Mouse (Mus musculus) brown adipose tissue, adult 24 weeks (tissue): ENCODE results near the gene Peak1. TPM values are rescaled to one million over a fixed set of nuclear protein-coding genes. Genes with fewer than 3 reads are reported as not detected.

Experiments used
- H3K27ac ChIP-seq: fragments of 200-500 bp; replicated peaks from 2 replicates; pipeline ENCODE4 v1.5.1; 2012; ENCODE audit warnings: low read depth, mild to moderate bottlenecking, low read length
- H3K4me1 ChIP-seq: fragments of 200-500 bp; 2 replicates; pipeline ENCODE4 v1.6.1; 2012; ENCODE audit warnings: low read length, mixed read lengths; ENCODE audit not compliant: control insufficient read depth, insufficient read depth, insufficient read length
- H3K4me3 ChIP-seq: fragments of 200-500 bp; 2 replicates; pipeline ENCODE4 v1.5.1; 2012; ENCODE audit warnings: low read depth, mild to moderate bottlenecking, low read length, moderate library complexity; ENCODE audit not compliant: insufficient read depth
- polyA plus RNA-seq: library from polyadenylated mRNA; stranded (reverse); fragments of >200 nt; gene quantifications from 2 replicates; pipeline ENCODE4 v1.2.4, GENCODE M21; 2012; ENCODE audit not compliant: missing spikeins, insufficient read depth, insufficient read length

The Peak1 gene
- polyA plus RNA-seq, 1 experiment = 9.6 TPM

DNA sequence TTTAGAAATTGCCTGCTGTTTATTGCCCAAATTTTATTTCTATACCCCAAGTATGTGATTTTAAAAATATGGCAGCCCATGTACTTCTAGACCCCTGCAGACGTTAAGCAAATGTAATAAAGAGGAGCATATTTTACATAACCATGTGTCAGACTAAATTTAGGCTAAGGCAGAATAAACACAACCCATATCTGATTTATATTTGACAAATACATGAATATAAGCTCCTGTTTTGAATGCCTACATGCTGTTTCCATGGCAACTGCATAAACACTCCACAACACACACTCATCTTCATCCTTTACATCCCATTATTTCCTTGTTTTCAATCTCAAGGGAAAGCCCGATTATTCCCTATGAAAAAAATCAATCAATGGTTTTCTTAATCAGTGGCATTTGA lies 108.8 kb downstream of the Peak1 start:
- H3K27ac ChIP-seq = no peak overlapping the region
- H3K4me3 ChIP-seq = no peak overlapping the region
- H3K4me1 ChIP-seq = peaks cover 2% of the 10 kb centered on the region; the same call in 1 of the 2 replicates

DNA sequence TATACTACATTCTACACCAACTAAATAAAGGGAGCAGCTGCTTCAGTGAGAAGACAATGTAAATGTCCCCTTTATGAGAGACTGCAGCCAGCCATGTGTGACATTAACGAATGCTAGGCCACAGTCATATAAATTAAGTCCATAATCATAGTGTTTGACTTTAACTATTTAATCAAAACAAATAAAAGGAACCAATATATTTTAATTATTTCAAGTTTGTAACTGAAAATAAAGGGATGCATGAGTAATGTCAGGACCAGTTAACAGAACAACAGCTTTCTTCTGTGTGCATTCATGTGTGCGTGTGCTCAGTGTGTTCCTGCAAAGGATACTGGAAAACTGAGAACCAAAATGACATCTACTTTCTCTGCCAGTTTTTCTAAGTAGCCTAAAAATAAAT lies 113.3 kb downstream of the Peak1 start:
- H3K27ac ChIP-seq = no peak overlapping the region
- H3K4me1 ChIP-seq = peaks cover 6% of the 10 kb centered on the region; the same call in 1 of the 2 replicates
- no peak overlapping the region for H3K4me3 ChIP-seq

DNA sequence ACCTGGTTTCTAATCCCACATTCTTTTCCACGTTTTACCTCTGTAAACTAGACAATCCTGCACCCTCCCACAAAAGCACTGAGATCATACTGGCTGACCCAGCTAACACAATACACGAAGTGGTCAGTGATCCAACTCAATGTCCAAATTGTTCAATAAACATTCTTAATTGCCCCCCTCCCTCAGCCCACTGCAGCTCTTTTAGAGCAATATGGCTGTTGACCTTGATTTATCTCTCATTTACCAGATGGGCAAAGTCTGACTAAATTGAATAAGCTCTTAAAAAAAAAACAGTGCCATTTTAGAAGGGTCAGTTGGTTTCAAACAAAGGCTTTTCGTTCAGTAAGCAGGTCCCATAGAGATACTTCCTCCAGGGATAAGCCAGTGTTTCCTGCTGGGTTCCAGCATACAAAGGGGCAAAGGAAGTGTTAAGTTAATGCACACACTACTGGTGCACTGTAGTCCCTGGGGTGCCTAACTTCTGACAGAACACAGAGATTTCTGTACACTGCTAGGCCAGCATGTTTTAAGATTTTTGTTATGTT lies 114.9 kb downstream of the Peak1 start:
- Histone ChIP-seq H3K4me1 (peaks cover 6% of the 10 kb centered on the region; the same call in 1 of the 2 replicates), H3K27ac (peak overlapping the region; percentile 27; the same call in 1 of the 2 replicates)

DNA sequence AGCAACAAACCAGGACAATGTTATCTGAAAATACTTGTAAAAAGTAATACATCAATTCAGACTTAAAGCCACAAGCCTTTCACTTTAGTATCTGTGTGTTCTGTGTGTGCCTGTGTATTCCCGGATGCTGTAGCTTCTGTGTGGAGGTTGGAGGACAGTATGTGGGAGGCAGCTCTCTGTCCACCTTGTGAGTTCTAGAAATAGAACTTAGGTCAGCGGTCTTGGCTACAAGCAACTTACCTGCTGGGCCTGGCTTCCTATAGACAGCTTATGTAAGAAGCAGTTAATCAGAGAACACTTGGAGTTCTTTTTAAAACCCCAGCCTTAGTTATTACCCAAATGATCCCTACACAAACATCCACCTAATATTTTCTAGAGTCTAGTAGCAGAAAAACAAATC lies 127.8 kb downstream of the Peak1 start:
- Histone ChIP-seq H3K4me3 (no peak overlapping the region), H3K4me1 (no peaks in the 10 kb centered on the region), H3K27ac (no peak overlapping the region)

More for the DNA sequence above, 114.9 kb downstream of the Peak1 start:
- H3K4me3 ChIP-seq = no peak overlapping the region

DNA sequence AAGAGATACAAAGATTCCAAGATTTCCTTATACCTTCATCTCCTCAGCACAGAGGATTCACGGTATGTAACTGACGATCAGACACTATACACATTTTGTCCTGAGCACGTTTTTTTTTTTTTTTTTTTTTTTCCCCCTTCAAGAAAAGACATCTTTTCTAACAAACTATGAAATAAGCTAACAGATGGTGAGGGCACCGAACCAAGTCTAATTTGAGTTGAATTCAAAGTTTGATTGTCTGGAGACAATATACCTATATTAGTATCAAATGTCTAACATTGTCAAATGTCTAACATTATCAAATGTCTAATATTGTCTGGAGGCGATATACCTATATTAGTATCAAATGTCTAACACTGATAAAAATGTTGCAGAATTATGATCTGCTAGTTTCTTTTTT lies 135.4 kb downstream of the Peak1 start:
- H3K27ac ChIP-seq = no peak overlapping the region
- H3K4me1 ChIP-seq = no peaks in the 10 kb centered on the region
- H3K4me3 ChIP-seq = no peak overlapping the region

DNA sequence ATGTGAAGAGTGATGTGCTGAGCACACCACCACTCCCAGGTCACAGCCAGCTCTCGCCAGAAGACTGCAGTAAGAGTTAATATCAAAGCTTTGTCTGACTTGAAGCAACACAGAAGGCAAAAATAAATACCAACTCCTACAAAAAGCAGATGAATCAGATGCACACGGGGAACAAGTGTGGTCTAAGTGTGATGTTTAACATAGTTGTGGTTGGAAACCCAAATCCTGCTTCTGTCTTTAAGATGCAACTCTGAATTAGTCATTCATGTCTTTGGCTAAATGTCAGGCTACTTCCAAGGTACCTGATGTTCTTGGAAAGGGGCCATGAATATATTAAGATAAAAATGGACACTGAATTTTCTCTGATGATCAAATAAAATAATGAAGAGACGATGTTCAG lies 144.3 kb downstream of the Peak1 start:
- no peak overlapping the region for H3K27ac ChIP-seq
- no peaks in the 10 kb centered on the region for H3K4me1 ChIP-seq
- no peak overlapping the region for H3K4me3 ChIP-seq

DNA sequence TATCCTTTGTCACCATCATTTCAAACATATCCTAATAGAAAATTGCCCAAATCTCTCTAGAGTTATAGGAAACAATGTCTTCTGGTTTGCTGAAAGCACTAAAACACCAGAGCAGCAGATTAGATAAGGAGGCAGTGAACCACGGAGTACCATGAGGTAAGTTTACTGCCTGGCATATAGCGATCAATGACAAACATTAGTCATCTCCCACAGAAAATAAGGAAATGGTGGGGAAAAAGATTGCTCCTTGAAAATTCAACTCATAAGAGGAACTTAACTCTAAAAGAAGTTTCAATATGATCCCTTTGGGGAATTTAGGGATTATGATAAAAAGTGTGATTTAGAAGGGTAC lies 145.6 kb downstream of the Peak1 start:
- H3K4me1 ChIP-seq = 0 out of 2 replicates have a peak, but pooled peaks cover 2% of the 10 kb centered on the region

DNA sequence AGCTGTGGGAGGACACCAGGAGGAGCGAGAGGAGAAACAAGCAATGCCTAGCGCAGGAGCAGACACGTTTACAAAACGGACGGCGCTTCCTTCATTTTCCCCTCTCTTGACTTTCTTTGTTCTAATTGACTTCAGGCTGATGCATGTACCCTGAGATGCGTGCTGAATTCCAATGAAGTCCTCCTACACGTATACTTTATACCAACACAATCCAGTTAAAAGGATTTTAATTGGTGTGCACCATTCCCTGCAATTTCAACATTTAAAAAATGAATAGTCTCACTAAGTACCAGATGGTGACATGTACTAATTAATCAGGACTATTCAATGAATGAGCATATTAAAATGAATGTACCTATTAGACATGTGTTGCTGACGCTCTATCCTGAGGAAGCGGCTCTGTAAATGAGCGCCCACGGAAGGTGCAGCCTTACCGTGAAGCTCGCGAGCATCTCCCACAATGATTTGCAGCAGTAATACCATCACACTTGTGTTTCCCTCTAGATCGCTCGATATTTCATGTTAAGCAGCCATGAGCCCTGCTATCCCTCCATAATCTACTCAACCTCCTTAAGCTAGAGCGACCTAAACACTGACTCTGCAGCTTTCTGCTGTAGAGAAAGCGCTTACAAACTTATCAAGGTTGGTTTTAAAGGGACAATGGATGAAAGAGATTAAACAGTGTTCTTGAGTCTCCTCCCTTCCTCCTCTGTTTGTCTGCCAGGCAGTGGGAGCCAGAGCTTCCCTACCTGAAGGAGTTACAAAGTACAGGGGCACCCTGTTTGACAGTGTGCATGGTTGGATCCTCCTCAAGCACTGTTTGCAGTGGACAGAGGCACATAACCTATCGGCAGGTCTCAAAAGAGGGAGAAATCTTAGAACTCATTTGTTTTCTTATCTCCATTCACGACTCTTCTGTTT lies 146.3 kb downstream of the Peak1 start:
- Histone ChIP-seq H3K4me3 (no peak overlapping the region), H3K27ac (no peak overlapping the region), H3K4me1 (0 out of 2 replicates have a peak, but pooled peaks cover 2% of the 10 kb centered on the region)

More for the DNA sequence above, 145.6 kb downstream of the Peak1 start:
- H3K27ac ChIP-seq = no peak overlapping the region
- no peak overlapping the region for H3K4me3 ChIP-seq

DNA sequence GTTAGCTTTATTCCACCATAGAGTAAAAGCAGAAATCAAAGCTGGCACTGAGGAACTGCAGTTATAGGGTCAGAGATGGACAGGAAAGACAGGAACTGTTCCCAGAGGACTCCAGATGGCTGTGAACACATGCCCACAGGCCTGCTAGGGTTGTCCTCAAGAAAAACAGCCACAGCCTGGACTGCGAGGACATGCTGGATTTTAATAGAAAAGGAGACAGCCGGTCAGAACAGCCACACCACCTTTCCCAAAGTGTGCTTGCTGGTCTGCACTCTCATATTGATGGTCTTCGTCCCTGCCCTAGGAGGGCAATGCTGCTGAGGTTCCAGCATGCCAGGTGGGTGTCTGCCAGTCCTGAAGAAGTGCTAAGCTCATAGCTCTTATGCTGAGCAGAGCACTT lies 148.8 kb downstream of the Peak1 start:
- H3K4me3 ChIP-seq = no peak overlapping the region
- H3K27ac ChIP-seq = no peak overlapping the region
- peaks cover 7% of the 10 kb centered on the region; the same call in 1 of the 2 replicates for H3K4me1 ChIP-seq

DNA sequence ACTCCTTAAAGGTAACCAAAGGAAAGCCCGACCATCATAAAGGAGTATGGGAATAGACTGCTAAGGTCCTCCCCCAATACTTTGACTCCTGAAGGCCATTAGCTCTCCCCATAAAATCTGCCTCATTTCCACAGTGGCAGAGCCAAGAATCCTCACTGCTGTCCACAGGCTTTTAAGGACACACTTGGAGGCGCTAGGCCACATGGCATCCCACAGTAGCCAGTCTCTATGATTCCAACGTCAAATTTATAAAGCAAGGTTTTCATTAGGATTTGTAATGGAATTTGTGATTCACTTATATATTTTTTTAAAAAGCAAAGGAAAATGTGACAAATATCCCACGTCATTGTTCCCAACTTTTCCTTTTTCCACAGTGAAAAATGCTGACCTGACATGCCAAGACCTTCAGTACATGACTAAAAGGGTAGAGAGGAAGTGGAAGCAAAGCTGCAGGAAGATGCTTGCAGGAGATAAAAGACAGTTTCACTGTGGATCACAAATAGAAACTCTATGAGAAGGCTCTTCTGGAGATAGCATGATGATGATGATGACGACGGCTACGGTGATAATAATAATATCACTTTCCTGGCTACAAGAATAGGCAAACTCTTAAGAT lies 151.6 kb downstream of the Peak1 start:
- Histone ChIP-seq H3K4me3 (no peak overlapping the region), H3K4me1 (peaks cover 7% of the 10 kb centered on the region; the same call in 1 of the 2 replicates), H3K27ac (peak overlapping the region; percentile 69)

DNA sequence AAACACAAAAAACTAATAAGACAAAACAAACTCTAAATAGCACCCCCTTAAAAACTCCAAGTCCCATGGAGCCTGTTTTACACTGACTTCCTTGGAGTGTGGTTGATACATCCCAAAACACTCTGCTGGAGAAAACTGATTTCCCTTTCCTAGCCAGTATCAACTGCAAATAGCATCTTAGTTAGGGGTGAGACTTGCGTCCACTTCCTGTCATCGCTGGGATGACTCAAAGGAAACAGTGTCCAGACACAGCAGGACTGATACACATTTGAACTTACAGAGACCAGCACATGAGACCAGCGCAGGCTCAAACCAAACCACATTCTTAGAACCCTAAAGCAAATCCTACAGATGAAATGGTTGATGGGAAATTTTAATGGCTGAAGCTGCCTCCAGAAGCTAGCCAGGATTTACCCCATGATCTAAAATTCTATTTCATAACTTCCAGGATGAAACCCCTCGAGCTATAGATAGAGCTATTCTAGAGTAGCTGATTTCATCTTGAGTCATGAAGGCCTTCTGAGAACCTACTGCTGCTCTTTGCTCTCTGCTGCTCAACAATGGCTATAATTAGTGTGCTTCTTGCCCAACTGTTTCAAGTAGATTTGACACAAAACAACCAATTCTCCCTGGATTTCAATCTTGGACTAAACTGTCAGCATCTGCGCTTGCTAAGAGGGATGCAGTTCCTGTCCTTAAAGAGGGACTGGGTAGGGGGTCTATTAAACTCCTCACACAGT lies 152.2 kb downstream of the Peak1 start:
- H3K4me3 ChIP-seq = no peak overlapping the region
- H3K27ac ChIP-seq = peak overlapping the region; percentile 69
- peaks cover 7% of the 10 kb centered on the region; the same call in 1 of the 2 replicates for H3K4me1 ChIP-seq

DNA sequence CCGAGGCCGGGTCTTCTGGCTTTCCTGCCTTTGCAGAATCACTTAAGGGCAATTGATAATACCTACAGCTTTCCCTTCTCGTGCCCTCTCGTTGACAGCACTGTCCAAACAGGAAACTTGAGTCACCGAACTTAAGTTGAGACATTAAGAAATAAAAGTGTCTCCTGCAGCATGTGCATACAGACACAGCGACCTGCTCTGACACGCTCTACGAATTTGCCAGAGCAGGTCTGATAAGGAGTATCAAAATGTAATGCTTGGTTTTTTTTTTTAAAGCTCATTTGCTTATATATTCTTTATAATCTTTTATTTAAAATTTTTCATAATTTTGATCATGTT lies 152.9 kb downstream of the Peak1 start:
- H3K27ac ChIP-seq = peak overlapping the region; percentile 48
- H3K4me1 ChIP-seq = peaks cover 7% of the 10 kb centered on the region; the same call in 1 of the 2 replicates
- H3K4me3 ChIP-seq = no peak overlapping the region

DNA sequence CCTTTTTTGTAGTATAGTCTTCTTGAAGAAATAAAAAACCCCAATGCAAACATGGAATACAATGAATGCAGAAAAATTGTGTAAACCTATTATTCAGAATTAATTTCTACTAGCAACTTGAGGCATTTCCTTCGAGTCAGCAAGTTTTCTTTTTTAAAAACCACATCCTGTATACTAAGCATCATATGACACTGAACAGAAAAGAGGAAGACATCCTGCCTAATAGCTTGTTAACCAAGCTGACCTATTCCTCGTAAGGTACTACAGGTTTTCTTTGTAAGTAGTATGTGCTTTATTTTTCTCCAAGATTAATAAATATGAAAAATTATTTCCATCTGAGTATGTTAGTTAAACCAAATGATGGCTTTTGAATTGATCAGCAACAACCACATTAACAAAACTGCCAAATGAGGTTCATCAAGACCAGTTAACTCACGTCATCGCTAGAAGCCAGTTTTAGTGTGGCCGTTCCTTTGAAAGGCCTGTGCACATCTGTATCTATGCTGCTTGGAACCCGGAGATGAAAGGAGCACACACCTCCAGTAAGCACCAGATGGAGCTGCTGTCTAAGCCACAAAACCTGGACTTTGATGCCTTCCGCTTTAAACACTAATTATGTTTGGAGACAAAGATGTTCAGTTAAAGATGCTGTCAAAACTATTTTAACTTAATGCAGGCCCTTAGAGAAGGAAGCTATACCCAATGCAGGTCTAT lies 153.4 kb downstream of the Peak1 start:
- Histone ChIP-seq H3K27ac (peak overlapping the region; percentile 57), H3K4me1 (peaks cover 7% of the 10 kb centered on the region; the same call in 1 of the 2 replicates), H3K4me3 (no peak overlapping the region)

DNA sequence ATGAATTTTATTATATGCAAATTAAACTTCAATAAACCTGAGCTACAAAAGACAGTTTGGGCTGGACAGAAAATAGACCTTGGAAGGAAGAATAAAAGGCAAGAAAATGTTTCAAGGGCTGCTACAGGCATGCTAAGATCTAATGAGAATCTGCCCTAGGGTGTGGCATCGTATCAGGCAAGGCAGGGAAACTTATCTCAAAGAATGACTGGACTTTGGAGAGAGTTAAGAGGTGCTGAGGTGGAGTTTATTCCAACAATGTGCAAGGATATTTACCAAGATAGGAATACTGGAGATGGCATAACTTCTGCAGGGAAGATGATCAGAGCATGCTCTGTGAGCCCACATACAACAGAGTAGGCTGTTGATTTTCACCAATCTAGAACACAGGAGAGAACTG lies 154.8 kb downstream of the Peak1 start:
- no peak overlapping the region for H3K4me3 ChIP-seq
- H3K27ac ChIP-seq = peak overlapping the region; percentile 37; the same call in 1 of the 2 replicates
- H3K4me1 ChIP-seq = peaks cover 10% of the 10 kb centered on the region; the same call in 1 of the 2 replicates
